ENCODE assay signal across 7 mouse cellular contexts in the genomic region with DNA sequence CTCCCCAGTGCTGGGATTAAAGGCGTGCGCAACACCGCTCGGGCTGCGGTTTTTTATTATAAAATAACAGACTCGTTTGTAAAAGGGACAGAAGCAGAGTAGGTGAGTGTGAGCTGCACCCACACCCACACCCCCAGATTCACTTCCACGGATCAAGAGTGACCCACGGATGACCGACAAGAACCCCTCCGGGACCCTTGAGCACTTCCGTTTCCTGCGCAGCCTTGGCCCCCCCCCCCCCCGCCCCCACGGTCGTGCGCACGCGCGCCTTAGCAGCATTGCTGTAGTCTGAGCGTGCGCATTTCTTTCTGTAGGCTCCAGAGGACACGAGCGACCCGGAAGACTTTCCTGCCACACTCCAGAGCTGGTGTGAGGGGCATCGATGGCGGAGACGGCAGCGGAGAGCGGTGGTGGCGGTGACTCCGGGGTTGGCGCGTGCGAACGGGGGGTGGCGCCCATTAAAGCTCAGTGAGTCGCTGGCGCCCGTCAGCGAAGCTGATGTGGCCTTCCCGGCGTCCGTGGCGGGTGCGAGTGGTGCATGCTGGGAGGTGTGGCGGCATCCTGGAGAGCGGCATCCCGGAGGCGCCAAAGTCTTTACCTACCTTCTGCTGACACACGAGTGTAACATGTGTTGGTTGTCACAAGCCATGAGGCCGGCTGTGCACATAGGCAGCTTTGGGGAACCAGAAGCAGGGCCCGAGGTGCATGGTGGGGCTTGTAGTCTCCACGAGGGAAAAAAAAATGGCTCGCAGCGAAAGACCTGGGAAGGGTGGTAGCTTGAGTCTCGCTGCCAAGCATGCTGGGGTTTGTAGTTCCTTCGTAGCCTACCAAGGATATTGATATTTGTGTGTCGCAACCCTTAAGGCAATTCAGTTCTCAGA. TPM values are rescaled to one million over a fixed set of nuclear protein-coding genes. Genes with fewer than 3 reads are reported as not detected.
DNase-seq lines count a peak whose midpoint lies in the region; ATAC-seq and TF ChIP-seq lines count a peak whose summit lies in the region.

A gene (plus strand): TSS at position 284 of the 881 bp plus-strand sequence.

- peak; percentile 90 for DNase-seq in adrenal gland, adult 8-10 months
- peak; percentile 93 for DNase-seq in embryo, embryonic 9.5 days (ENCODE audit: extremely low spot score)
- DNase-seq in gastrocnemius, postnatal 4 days (ENCODE audit: low spot score in 2 of 2): peak; percentile 67 to 87
- DNase-seq in left cerebral cortex, postnatal 4 days: peak; percentile 84

- H3K9me3 ChIP-seq in intestine, postnatal 0 days (ENCODE audit: control insufficient read depth): no peaks in the 10 kb centered on the region
- no peaks in the 10 kb centered on the region for H3K9me3 ChIP-seq in midbrain, embryonic 12.5 days

- peak within 1 kb of the TSS; percentile 87 for H3K27ac ChIP-seq in intestine, postnatal 0 days (ENCODE audit: low read depth, low read length)
- peak within 1 kb of the TSS; percentile 95 for H3K27ac ChIP-seq in midbrain, embryonic 12.5 days (replicated peaks)
- H3K27ac ChIP-seq in small intestine, adult 2 months (ENCODE audit: insufficient read depth, low read depth, low read length): peak within 1 kb of the TSS; percentile 98

- ATAC-seq in intestine, postnatal 0 days: peak; percentile 83
- peak; percentile 72 for ATAC-seq in midbrain, embryonic 12.5 days (ENCODE audit: low FRiP score, low read depth)

- peak within 1 kb of the TSS; percentile 75 for H3K4me3 ChIP-seq in intestine, postnatal 0 days (ENCODE audit: low read depth, low read length)
- peak within 1 kb of the TSS; percentile 74 for H3K4me3 ChIP-seq in midbrain, embryonic 12.5 days
- H3K4me3 ChIP-seq in small intestine, adult 2 months (ENCODE audit: low read depth, low read length): peak within 1 kb of the TSS; percentile 91

- no peaks in the 10 kb centered on the region for H3K27me3 ChIP-seq in intestine, postnatal 0 days (replicated peaks; ENCODE audit: control insufficient read depth, insufficient read depth, low read length)
- peaks cover 17% of the 10 kb centered on the region for H3K27me3 ChIP-seq in midbrain, embryonic 12.5 days
- H3K27me3 ChIP-seq in small intestine, adult 2 months (ENCODE audit: control insufficient read depth, insufficient read depth, low read length): no peaks in the 10 kb centered on the region

- TF ChIP-seq CTCF in intestine, postnatal 0 days (IDR thresholded peaks at IDR 0.05; ENCODE audit: low read depth): no peak
- no peak; the same call in 1 of the 2 replicates for TF ChIP-seq CTCF in small intestine, adult 2 months (IDR thresholded peaks at IDR 0.05; ENCODE audit: extremely low read depth, insufficient read length, insufficient replicate concordance, low read depth, low read length)

- H3K9ac ChIP-seq in intestine, postnatal 0 days (ENCODE audit: low read depth, low read length): peak within 1 kb of the TSS; percentile 59
- H3K9ac ChIP-seq in midbrain, embryonic 12.5 days (replicated peaks): peak within 1 kb of the TSS; percentile 64

- H3K36me3 ChIP-seq in intestine, postnatal 0 days (ENCODE audit: control insufficient read depth, insufficient read depth): peaks cover 30% of the 10 kb centered on the region
- H3K36me3 ChIP-seq in midbrain, embryonic 12.5 days: peaks cover 31% of the 10 kb centered on the region
- peaks cover 26% of the 10 kb centered on the region for H3K36me3 ChIP-seq in small intestine, adult 2 months (ENCODE audit: control insufficient read depth, insufficient read depth, low read length)

- under 1% methylated on average over 54 of the region's 58 CpGs for WGBS in intestine, postnatal 0 days
- WGBS in midbrain, embryonic 12.5 days: 2% methylated on average over 56 of the region's 58 CpGs
- WGBS in small intestine, adult 2 months: under 1% methylated on average over 58 of the region's 58 CpGs

- 0 out of 2 replicates have a peak, but pooled peaks cover 4% of the 10 kb centered on the region for H3K4me1 ChIP-seq in intestine, postnatal 0 days (replicated peaks; ENCODE audit: control insufficient read depth, insufficient read depth, low read length)
- H3K4me1 ChIP-seq in midbrain, embryonic 12.5 days: peaks cover 25% of the 10 kb centered on the region
- H3K4me1 ChIP-seq in small intestine, adult 2 months (ENCODE audit: control insufficient read depth, insufficient read depth, insufficient read length, low read length): peaks cover 18% of the 10 kb centered on the region

- intact Hi-C loops in left cerebral cortex, postnatal 4 days (cut with DNase I): no loop called here

- peak within 1 kb of the TSS; percentile 70 for H3K4me2 ChIP-seq in intestine, postnatal 0 days (replicated peaks; ENCODE audit: low read depth)
- H3K4me2 ChIP-seq in midbrain, embryonic 12.5 days (replicated peaks): peak within 1 kb of the TSS; percentile 66

- no peak; the same call in 1 of the 2 replicates for TF ChIP-seq POLR2A in small intestine, adult 2 months (IDR thresholded peaks at IDR 0.05; ENCODE audit: low read depth, low read length)

RNA-seq across cellular contexts. Expression of the gene that starts here (rescaled TPM):
- total RNA-seq in adrenal gland, adult 8-10 months (2022): 10 to 100 TPM; 37.4 to 58.6 (median 47.0) TPM
- 10 to 100 TPM; 21.6 to 21.7 TPM for total RNA-seq in gastrocnemius, postnatal 4 days (2021)
- 16.1 and 16.6 TPM in 2 replicates for polyA plus RNA-seq in intestine, postnatal 0 days (2015; fragmentation: Nextera tagmentation; extraction: Ambion mirVana)
- total RNA-seq in left cerebral cortex, postnatal 4 days (2021): 10 to 100 TPM; 80.0 to 90.4 TPM
- polyA plus RNA-seq in midbrain, embryonic 12.5 days (2016; fragmentation: Nextera tagmentation; extraction: Ambion mirVana): 48.7 and 53.9 TPM in 2 replicates
- polyA plus RNA-seq in small intestine, adult 2 months (2012; rRNA removed): 32.1 and 55.6 TPM in 2 replicates

Comparison
In these comparisons a context has a peak if more than half of its experiments do, and no peak if none do; other contexts are left out.
1. Peak in every context shown above with its lines: DNase-seq, ATAC-seq, H3K4me3 ChIP-seq and H3K27ac ChIP-seq.